Mouse (Mus musculus): ENCODE measurements around the gene Frmd6.
A peak's percentile ranks its signal among the peaks of the same experiment; 100 is the strongest.

DNA sequence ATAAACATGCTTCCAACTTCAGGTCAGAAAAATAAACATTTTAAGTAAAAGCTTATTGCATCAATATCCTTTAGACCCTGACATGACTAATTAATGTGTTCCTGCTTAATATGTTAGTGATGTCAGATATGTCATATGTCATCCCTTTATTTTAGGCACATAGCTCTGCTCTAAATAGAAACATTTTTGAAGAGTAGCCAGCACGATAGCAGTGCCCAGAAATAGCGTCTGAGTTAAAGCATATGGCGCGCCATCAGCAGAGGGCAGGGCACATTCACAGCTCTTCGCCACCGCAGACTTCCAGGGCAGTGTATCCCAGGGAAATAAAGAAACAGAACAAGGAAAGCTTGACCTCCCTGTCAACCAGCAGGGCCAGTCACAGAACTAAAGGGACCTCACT, 13.1 kb upstream of the Frmd6 start:
- TF ChIP-seq TCF3 (IDR thresholded peaks at IDR 0.05; ENCODE audit: insufficient read length, low read depth) = no peak
- TF ChIP-seq POLR2A (IDR thresholded peaks at IDR 0.05; ENCODE audit: insufficient read length, low read depth) = no peak
- TF ChIP-seq POLR2AphosphoS2 (IDR thresholded peaks at IDR 0.05; ENCODE audit: insufficient read length, low read depth) = no peak
- TF ChIP-seq MYOD1 (IDR thresholded peaks at IDR 0.05; ENCODE audit: control insufficient read depth in 1 of 3, insufficient read length in 2 of 3, low read depth in 2 of 3) = no peak
- no peak for TF ChIP-seq MAX (IDR thresholded peaks at IDR 0.05; ENCODE audit: low read depth)
- TF ChIP-seq TCF12 (IDR thresholded peaks at IDR 0.05; ENCODE audit: insufficient read depth, poor library complexity, severe bottlenecking) = no peak
- TF ChIP-seq MYOG (IDR thresholded peaks at IDR 0.05; ENCODE audit: control insufficient read depth in 1 of 3, insufficient read depth in 1 of 3, insufficient read length in 2 of 3, low read depth in 2 of 3) = peak in 1 of 3 experiments; percentile 16
- TF ChIP-seq REST (IDR thresholded peaks at IDR 0.05; ENCODE audit: insufficient read depth, insufficient read length) = no peak
- TF ChIP-seq USF1 (IDR thresholded peaks at IDR 0.05; ENCODE audit: low read depth) = no peak
